Mouse (Mus musculus): ENCODE results near the gene Sigirr. TPM values are rescaled to one million over a fixed set of nuclear protein-coding genes. Genes with fewer than 3 reads are reported as not detected.

The Sigirr gene
- polyA plus RNA-seq, 1 experiment from 2014 or later: 3.1 TPM

GRCm38 (mm10) chr7:141058601-141059341, 41.6 kb downstream of the Sigirr start:
- WGBS: 95% methylated on average over 14 of the region's 14 CpGs
- no peak for ATAC-seq (ENCODE audit: low FRiP score)
- no peak overlapping the region for H3K4me2 ChIP-seq (replicated peaks)
- no peak overlapping the region for H3K4me3 ChIP-seq (replicated peaks; ENCODE audit: low read length)
- peaks cover 24% of the 10 kb centered on the region for H3K4me1 ChIP-seq (replicated peaks; ENCODE audit: control insufficient read depth, insufficient read depth, low read length)
- H3K9me3 ChIP-seq (ENCODE audit: control insufficient read depth, low read length): no peaks in the 10 kb centered on the region
- no peak overlapping the region for H3K27ac ChIP-seq
- peaks cover 7% of the 10 kb centered on the region; the same call in 1 of the 2 replicates for H3K36me3 ChIP-seq (replicated peaks; ENCODE audit: control insufficient read depth, insufficient read depth)
- DNase-seq (ENCODE audit: low spot score): no peak
- H3K27me3 ChIP-seq (ENCODE audit: control insufficient read depth, insufficient read depth, low read length): no peaks in the 10 kb centered on the region
- no peak overlapping the region for H3K9ac ChIP-seq

- Histone ChIP-seq H3K9ac (no peak overlapping the region), H3K36me3 (replicated peaks; ENCODE audit: control insufficient read depth, insufficient read depth) (no peaks in the 10 kb centered on the region), H3K4me2 (replicated peaks) (no peak overlapping the region), H3K27me3 (ENCODE audit: control insufficient read depth, insufficient read depth, low read length) (no peaks in the 10 kb centered on the region), H3K4me1 (replicated peaks; ENCODE audit: control insufficient read depth, insufficient read depth, low read length) (peaks cover 19% of the 10 kb centered on the region), H3K9me3 (ENCODE audit: control insufficient read depth, low read length) (no peaks in the 10 kb centered on the region), H3K27ac (no peak overlapping the region), H3K4me3 (replicated peaks; ENCODE audit: low read length) (no peak overlapping the region)
- no peak for ATAC-seq (ENCODE audit: low FRiP score)
- WGBS: 96% methylated on average over 1 of the region's 1 CpGs
- DNase-seq (ENCODE audit: low spot score): no peak
These were observed 42.8 kb downstream of the Sigirr start for GRCm38 (mm10) chr7:141057541-141057940.

- no peaks in the 10 kb centered on the region for H3K9me3 ChIP-seq (ENCODE audit: control insufficient read depth, low read length)
- H3K9ac ChIP-seq: no peak overlapping the region
- H3K4me2 ChIP-seq (replicated peaks): no peak overlapping the region
- WGBS: 89% methylated on average over 6 of the region's 6 CpGs
- no peaks in the 10 kb centered on the region for H3K27me3 ChIP-seq (ENCODE audit: control insufficient read depth, insufficient read depth, low read length)
- H3K4me3 ChIP-seq (replicated peaks; ENCODE audit: low read length): no peak overlapping the region
- no peaks in the 10 kb centered on the region for H3K36me3 ChIP-seq (replicated peaks; ENCODE audit: control insufficient read depth, insufficient read depth)
- peaks cover 13% of the 10 kb centered on the region for H3K4me1 ChIP-seq (replicated peaks; ENCODE audit: control insufficient read depth, insufficient read depth, low read length)
- no peak for DNase-seq (ENCODE audit: low spot score)
- no peak overlapping the region for H3K27ac ChIP-seq
- no peak for ATAC-seq (ENCODE audit: low FRiP score)
These were observed 43.4 kb downstream of the Sigirr start for GRCm38 (mm10) chr7:141056976-141057375.

GRCm38 (mm10) chr7:141055785-141056184, 44.6 kb downstream of the Sigirr start:
- H3K27ac ChIP-seq: no peak overlapping the region
- H3K4me2 ChIP-seq (replicated peaks): no peak overlapping the region
- no peaks in the 10 kb centered on the region for H3K9me3 ChIP-seq (ENCODE audit: control insufficient read depth, low read length)
- H3K4me3 ChIP-seq (replicated peaks; ENCODE audit: low read length): no peak overlapping the region
- peaks cover 9% of the 10 kb centered on the region for H3K4me1 ChIP-seq (replicated peaks; ENCODE audit: control insufficient read depth, insufficient read depth, low read length)
- 83% methylated on average over 4 of the region's 4 CpGs for WGBS
- ATAC-seq (ENCODE audit: low FRiP score) (no peak), DNase-seq (ENCODE audit: low spot score) (no peak)
- H3K27me3 ChIP-seq (ENCODE audit: control insufficient read depth, insufficient read depth, low read length): no peaks in the 10 kb centered on the region
- H3K36me3 ChIP-seq (replicated peaks; ENCODE audit: control insufficient read depth, insufficient read depth): no peaks in the 10 kb centered on the region
- H3K9ac ChIP-seq: no peak overlapping the region

- DNase-seq (ENCODE audit: low spot score) (no peak), ATAC-seq (ENCODE audit: low FRiP score) (no peak)
- no peaks in the 10 kb centered on the region for H3K27me3 ChIP-seq (ENCODE audit: control insufficient read depth, insufficient read depth, low read length)
- H3K4me3 ChIP-seq (replicated peaks; ENCODE audit: low read length): no peak overlapping the region
- H3K36me3 ChIP-seq (replicated peaks; ENCODE audit: control insufficient read depth, insufficient read depth): no peaks in the 10 kb centered on the region
- no peaks in the 10 kb centered on the region for H3K9me3 ChIP-seq (ENCODE audit: control insufficient read depth, low read length)
- H3K9ac ChIP-seq: no peak overlapping the region
- peaks cover 2% of the 10 kb centered on the region for H3K4me1 ChIP-seq (replicated peaks; ENCODE audit: control insufficient read depth, insufficient read depth, low read length)
- no peak overlapping the region for H3K4me2 ChIP-seq (replicated peaks)
- no peak overlapping the region for H3K27ac ChIP-seq
- 92% methylated on average over 2 of the region's 2 CpGs for WGBS
These were observed 48.0 kb downstream of the Sigirr start for GRCm38 (mm10) chr7:141052421-141052820.

- no peak overlapping the region for H3K9ac ChIP-seq
- no peaks in the 10 kb centered on the region for H3K36me3 ChIP-seq (replicated peaks; ENCODE audit: control insufficient read depth, insufficient read depth)
- H3K4me3 ChIP-seq (replicated peaks; ENCODE audit: low read length): no peak overlapping the region
- no peak overlapping the region for H3K4me2 ChIP-seq (replicated peaks)
- H3K4me1 ChIP-seq (replicated peaks; ENCODE audit: control insufficient read depth, insufficient read depth, low read length): peaks cover 6% of the 10 kb centered on the region
- no peaks in the 10 kb centered on the region for H3K9me3 ChIP-seq (ENCODE audit: control insufficient read depth, low read length)
- ATAC-seq (ENCODE audit: low FRiP score) (no peak), DNase-seq (ENCODE audit: low spot score) (no peak)
- no peak overlapping the region for H3K27ac ChIP-seq
- WGBS: 92% methylated on average over 4 of the region's 4 CpGs
- H3K27me3 ChIP-seq (ENCODE audit: control insufficient read depth, insufficient read depth, low read length): no peaks in the 10 kb centered on the region
These were observed 48.4 kb downstream of the Sigirr start for GRCm38 (mm10) chr7:141052016-141052415.

- WGBS: 65% methylated on average over 17 of the region's 17 CpGs
- no peaks in the 10 kb centered on the region for H3K27me3 ChIP-seq (ENCODE audit: control insufficient read depth, insufficient read depth, low read length)
These were observed 49.2 kb downstream of the Sigirr start for GRCm38 (mm10) chr7:141051060-141051685.

GRCm38 (mm10) chr7:141049326-141049725, 51.0 kb downstream of the Sigirr start:
- Histone ChIP-seq H3K4me1 (replicated peaks; ENCODE audit: control insufficient read depth, insufficient read depth, low read length) (peaks cover 6% of the 10 kb centered on the region), H3K4me3 (replicated peaks; ENCODE audit: low read length) (no peak overlapping the region), H3K27me3 (ENCODE audit: control insufficient read depth, insufficient read depth, low read length) (no peaks in the 10 kb centered on the region), H3K27ac (no peak overlapping the region), H3K4me2 (replicated peaks) (no peak overlapping the region), H3K36me3 (replicated peaks; ENCODE audit: control insufficient read depth, insufficient read depth) (no peaks in the 10 kb centered on the region), H3K9ac (no peak overlapping the region), H3K9me3 (ENCODE audit: control insufficient read depth, low read length) (no peaks in the 10 kb centered on the region)
- DNase-seq (ENCODE audit: low spot score) (no peak), ATAC-seq (ENCODE audit: low FRiP score) (peak; percentile 19; the same call in 1 of the 2 replicates)
- WGBS: 91% methylated on average over 2 of the region's 2 CpGs

More at GRCm38 (mm10) chr7:141051060-141051685, 49.2 kb downstream of the Sigirr start:
- Histone ChIP-seq H3K36me3 (replicated peaks; ENCODE audit: control insufficient read depth, insufficient read depth) (no peaks in the 10 kb centered on the region), H3K4me3 (replicated peaks; ENCODE audit: low read length) (no peak overlapping the region), H3K4me1 (replicated peaks; ENCODE audit: control insufficient read depth, insufficient read depth, low read length) (peaks cover 6% of the 10 kb centered on the region), H3K27ac (no peak overlapping the region), H3K4me2 (replicated peaks) (no peak overlapping the region), H3K9me3 (ENCODE audit: control insufficient read depth, low read length) (no peaks in the 10 kb centered on the region), H3K9ac (no peak overlapping the region)
- ATAC-seq (ENCODE audit: low FRiP score) (no peak), DNase-seq (ENCODE audit: low spot score) (no peak)

- 11% methylated on average over 21 of the region's 21 CpGs for WGBS
- Histone ChIP-seq H3K27ac (peak overlapping the region; percentile 73), H3K36me3 (replicated peaks; ENCODE audit: control insufficient read depth, insufficient read depth) (no peaks in the 10 kb centered on the region), H3K4me1 (replicated peaks; ENCODE audit: control insufficient read depth, insufficient read depth, low read length) (peaks cover 6% of the 10 kb centered on the region), H3K27me3 (ENCODE audit: control insufficient read depth, insufficient read depth, low read length) (no peaks in the 10 kb centered on the region), H3K9me3 (ENCODE audit: control insufficient read depth, low read length) (no peaks in the 10 kb centered on the region), H3K4me3 (replicated peaks; ENCODE audit: low read length) (peak overlapping the region; percentile 36), H3K9ac (peak overlapping the region; percentile 67), H3K4me2 (replicated peaks) (peak overlapping the region; percentile 94)
- ATAC-seq (ENCODE audit: low FRiP score) (peak; percentile 91), DNase-seq (ENCODE audit: low spot score) (peak; percentile 92)
These were observed 51.9 kb downstream of the Sigirr start for GRCm38 (mm10) chr7:141048226-141049218.
